Comparison of ENCODE assay signal across 17 mouse cellular contexts in the genomic region with DNA sequence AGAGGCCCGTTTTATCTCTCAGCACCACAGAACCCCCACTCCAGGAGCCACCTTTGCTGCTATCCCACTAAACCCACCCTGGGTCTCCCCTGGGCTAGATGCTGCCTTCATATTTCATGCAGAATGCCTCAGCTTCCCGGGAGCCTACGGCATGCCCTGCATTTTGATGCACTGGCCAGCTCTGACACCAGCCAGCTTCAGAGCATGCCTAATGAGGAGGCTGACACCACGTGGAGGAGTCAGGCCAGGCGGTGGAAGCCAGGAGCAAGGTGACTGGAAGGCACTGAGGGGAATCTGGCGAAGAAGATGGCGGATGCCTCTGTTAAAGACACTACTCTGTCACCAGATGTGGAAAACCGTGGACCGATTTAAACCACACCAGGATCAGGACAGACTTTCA.
A peak's percentile ranks its signal among the peaks of the same experiment; 100 is the strongest.
DNase-seq lines count a peak whose midpoint lies in the region; ATAC-seq and TF ChIP-seq lines count a peak whose summit lies in the region.
"Had no signal": no experiment of that assay in that cellular context is flagged by ENCODE, and none has a peak within 500 bp of the region (broad histone marks: within the 10 kb centered on the region; RNA-seq: fewer than 3 reads in every experiment).

No protein-coding gene starts in this region.

- H3K27ac ChIP-seq in kidney, postnatal 0 days, result no peak overlapping the region
- H3K27ac ChIP-seq in kidney, embryonic 16.5 days (ENCODE audit: low read length), result no peak overlapping the region
- no peak overlapping the region for H3K27ac ChIP-seq in hindbrain, embryonic 12.5 days
- peak overlapping the region; percentile 60 for H3K27ac ChIP-seq in midbrain, embryonic 13.5 days
- H3K27ac ChIP-seq: limb, embryonic 12.5 days; liver, embryonic 14.5 days; stomach, embryonic 15.5 days had no signal

- ATAC-seq in kidney, postnatal 0 days (replicated peaks; ENCODE audit: low FRiP score, low read depth), result no peak
- ATAC-seq in kidney, embryonic 16.5 days (ENCODE audit: low FRiP score, low TSS enrichment), result no peak
- 0 out of 2 replicates have a peak, but pooled peaks have one; percentile 64 for ATAC-seq in hindbrain, embryonic 12.5 days (ENCODE audit: low FRiP score)
- ATAC-seq in midbrain, embryonic 13.5 days, result peak; percentile 85
- ATAC-seq: forebrain, embryonic 16.5 days; lung, postnatal 0 days had no signal

- WGBS in kidney, postnatal 0 days, result 63% methylated on average over 9 of the region's 9 CpGs
- WGBS in kidney, embryonic 16.5 days, result 65% methylated on average over 9 of the region's 9 CpGs
- 61% methylated on average over 9 of the region's 9 CpGs for WGBS in hindbrain, embryonic 12.5 days
- WGBS in midbrain, embryonic 13.5 days, result 51% methylated on average over 9 of the region's 9 CpGs

- H3K4me3 ChIP-seq in kidney, postnatal 0 days (replicated peaks; ENCODE audit: low read depth, low read length), result no peak overlapping the region
- no peak overlapping the region for H3K4me3 ChIP-seq in kidney, embryonic 16.5 days (ENCODE audit: low read length)
- H3K4me3 ChIP-seq in hindbrain, embryonic 12.5 days, result no peak overlapping the region
- H3K4me3 ChIP-seq in midbrain, embryonic 13.5 days (replicated peaks), result no peak overlapping the region
- H3K4me3 ChIP-seq: limb, embryonic 12.5 days; stomach, embryonic 15.5 days had no signal

- DNase-seq in gastrocnemius, postnatal 14 days, result peak; percentile 34
- no peak for DNase-seq in gastrocnemius, postnatal 10 days
- no peak for DNase-seq in kidney, postnatal 0 days (ENCODE audit: low spot score)
- DNase-seq in c-Kit-positive CD71-positive TER-119-positive erythroid progenitor cells, embryonic 14.5 days (ENCODE audit: low spot score), result no peak
- no peak for DNase-seq in left cerebral cortex, adult 11 months (ENCODE audit: low spot score)
- DNase-seq: gastrocnemius, postnatal 25 days; heart, postnatal 36 days; kidney, adult 9 months; layer of hippocampus, postnatal 36 days had no signal

- H3K9me3 ChIP-seq in kidney, postnatal 0 days (replicated peaks; ENCODE audit: low read length), result no peaks in the 10 kb centered on the region
- H3K9me3 ChIP-seq in kidney, embryonic 16.5 days (ENCODE audit: low read length), result no peaks in the 10 kb centered on the region
- no peaks in the 10 kb centered on the region for H3K9me3 ChIP-seq in hindbrain, embryonic 12.5 days (replicated peaks)
- H3K9me3 ChIP-seq in midbrain, embryonic 13.5 days, result no peaks in the 10 kb centered on the region
- H3K9me3 ChIP-seq: limb, embryonic 12.5 days; stomach, embryonic 15.5 days had no signal

- TF ChIP-seq CTCF in kidney, postnatal 0 days (IDR thresholded peaks at IDR 0.05; ENCODE audit: low read depth), result 0 out of 2 replicates have a peak, but pooled peaks have one; percentile 10

- no peak overlapping the region for H3K4me2 ChIP-seq in kidney, postnatal 0 days (ENCODE audit: low read length)
- no peak overlapping the region for H3K4me2 ChIP-seq in kidney, embryonic 16.5 days (replicated peaks; ENCODE audit: low read depth, low read length)
- no peak overlapping the region for H3K4me2 ChIP-seq in hindbrain, embryonic 12.5 days (replicated peaks)
- no peak overlapping the region for H3K4me2 ChIP-seq in midbrain, embryonic 13.5 days (replicated peaks)
- H3K4me2 ChIP-seq: limb, embryonic 12.5 days; stomach, embryonic 15.5 days had no signal

- H3K27me3 ChIP-seq in kidney, postnatal 0 days (ENCODE audit: insufficient read depth, low read length), result no peaks in the 10 kb centered on the region
- no peaks in the 10 kb centered on the region for H3K27me3 ChIP-seq in kidney, embryonic 16.5 days (ENCODE audit: insufficient read depth, low read length)
- H3K27me3 ChIP-seq in hindbrain, embryonic 12.5 days, result no peaks in the 10 kb centered on the region; the same call in 1 of the 2 replicates
- H3K27me3 ChIP-seq in midbrain, embryonic 13.5 days, result no peaks in the 10 kb centered on the region
- H3K27me3 ChIP-seq: limb, embryonic 12.5 days; stomach, embryonic 15.5 days had no signal

- no peaks in the 10 kb centered on the region for H3K36me3 ChIP-seq in kidney, postnatal 0 days (ENCODE audit: insufficient read depth, low read length)
- H3K36me3 ChIP-seq in kidney, embryonic 16.5 days (ENCODE audit: insufficient read depth, low read length), result no peaks in the 10 kb centered on the region
- no peaks in the 10 kb centered on the region for H3K36me3 ChIP-seq in hindbrain, embryonic 12.5 days
- no peaks in the 10 kb centered on the region for H3K36me3 ChIP-seq in midbrain, embryonic 13.5 days
- H3K36me3 ChIP-seq: limb, embryonic 12.5 days; stomach, embryonic 15.5 days had no signal

- no peak overlapping the region for H3K9ac ChIP-seq in kidney, postnatal 0 days (ENCODE audit: low read depth, low read length)
- no peak overlapping the region for H3K9ac ChIP-seq in kidney, embryonic 16.5 days (replicated peaks; ENCODE audit: low read length)
- H3K9ac ChIP-seq in hindbrain, embryonic 12.5 days, result no peak overlapping the region
- H3K9ac ChIP-seq in midbrain, embryonic 13.5 days (replicated peaks), result no peak overlapping the region
- H3K9ac ChIP-seq: limb, embryonic 12.5 days; liver, embryonic 14.5 days; stomach, embryonic 15.5 days had no signal

- no peaks in the 10 kb centered on the region for H3K4me1 ChIP-seq in kidney, postnatal 0 days (replicated peaks; ENCODE audit: insufficient read depth, low read length)
- H3K4me1 ChIP-seq in kidney, embryonic 16.5 days (ENCODE audit: insufficient read depth, low read length), result peaks cover 10% of the 10 kb centered on the region; the same call in 1 of the 2 replicates
- H3K4me1 ChIP-seq in hindbrain, embryonic 12.5 days, result peaks cover 6% of the 10 kb centered on the region; the same call in 1 of the 2 replicates
- peaks cover 10% of the 10 kb centered on the region for H3K4me1 ChIP-seq in midbrain, embryonic 13.5 days (replicated peaks)
- H3K4me1 ChIP-seq: stomach, embryonic 15.5 days had no signal

- intact Hi-C loops in gastrocnemius, postnatal 14 days (cut with DNase I; ENCODE audit: low total_unique reads), result no loop called here

Comparison
In these comparisons a context has a peak if more than half of its experiments do, and no peak if none do; other contexts are left out.
1. ATAC-seq: peak in hindbrain, embryonic 12.5 days (single experiment) and midbrain, embryonic 13.5 days (single experiment); none in kidney, postnatal 0 days (single experiment) and kidney, embryonic 16.5 days (single experiment).